Mouse (Mus musculus): ENCODE measurements around the gene Col5a2. TPM values are rescaled to one million over a fixed set of nuclear protein-coding genes. Genes with fewer than 3 reads are reported as not detected.

Col5a2 gene
- total and polyA plus RNA-seq, 2 experiments from 2014 or later = 31.4 to 86.1 TPM

- no peaks in the 10 kb centered on the region for H3K27me3 ChIP-seq (ENCODE audit: control insufficient read depth, insufficient read depth, low read length)
- WGBS = 74% methylated on average over 4 of the region's 4 CpGs
- no peaks in the 10 kb centered on the region; the same call in 1 of the 2 replicates for H3K9me3 ChIP-seq (replicated peaks; ENCODE audit: control insufficient read depth, low read length)
- DNase-seq (ENCODE audit: low spot score) = no peak
- no peak overlapping the region for H3K4me3 ChIP-seq (ENCODE audit: low read depth, low read length)
- TF ChIP-seq EP300 (IDR thresholded peaks at IDR 0.05; ENCODE audit: low read depth) = no peak
- TF ChIP-seq CTCF (IDR thresholded peaks at IDR 0.05; ENCODE audit: low read depth) = no peak
- no peak overlapping the region for H3K9ac ChIP-seq (replicated peaks; ENCODE audit: low read depth, low read length)
- no peak for ATAC-seq (ENCODE audit: insufficient read depth, low read depth)
- no peak overlapping the region for H3K27ac ChIP-seq (ENCODE audit: low read depth)
- H3K4me1 ChIP-seq (ENCODE audit: control insufficient read depth, insufficient read depth) = no peaks in the 10 kb centered on the region
- no peak overlapping the region for H3K4me2 ChIP-seq (ENCODE audit: low read depth, low read length)
- no peaks in the 10 kb centered on the region for H3K36me3 ChIP-seq (replicated peaks; ENCODE audit: control insufficient read depth, insufficient read depth, low read length)
Observed at GRCm38 (mm10) chr1:45492130-45492723, 10.9 kb downstream of the Col5a2 start.

DNA sequence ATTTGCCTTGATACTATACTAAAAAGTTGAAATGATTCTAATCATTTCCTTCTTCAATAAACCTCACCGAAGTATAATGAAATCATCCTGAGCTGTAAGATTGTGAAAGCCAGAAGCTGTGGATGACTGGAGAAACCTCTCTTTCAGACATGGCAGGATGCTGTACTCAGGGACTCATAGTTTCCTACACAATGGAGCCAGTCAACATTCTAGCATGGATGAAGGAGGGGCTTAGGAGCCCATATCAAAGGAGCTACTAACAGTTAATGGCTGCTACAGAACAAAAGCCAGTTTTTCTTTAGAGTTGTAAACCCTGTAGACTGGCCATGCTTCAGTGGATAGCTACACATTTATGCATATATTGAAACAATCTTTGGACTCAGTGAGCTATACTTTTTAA is 12.6 kb downstream of the Col5a2 start:
- no peaks in the 10 kb centered on the region for H3K36me3 ChIP-seq (replicated peaks; ENCODE audit: control insufficient read depth, insufficient read depth, low read length)
- DNase-seq (ENCODE audit: low spot score) (no peak), ATAC-seq (ENCODE audit: insufficient read depth, low read depth) (no peak)
- TF ChIP-seq EP300 (IDR thresholded peaks at IDR 0.05; ENCODE audit: low read depth) (no peak), CTCF (IDR thresholded peaks at IDR 0.05; ENCODE audit: low read depth) (no peak)
- no peak overlapping the region for H3K4me2 ChIP-seq (ENCODE audit: low read depth, low read length)
- H3K27ac ChIP-seq (ENCODE audit: low read depth) = no peak overlapping the region
- no peak overlapping the region for H3K9ac ChIP-seq (replicated peaks; ENCODE audit: low read depth, low read length)
- H3K4me1 ChIP-seq (ENCODE audit: control insufficient read depth, insufficient read depth) = no peaks in the 10 kb centered on the region
- WGBS = 80% methylated on average over 1 of the region's 1 CpGs
- no peak overlapping the region for H3K4me3 ChIP-seq (ENCODE audit: low read depth, low read length)
- no peaks in the 10 kb centered on the region for H3K27me3 ChIP-seq (ENCODE audit: control insufficient read depth, insufficient read depth, low read length)
- H3K9me3 ChIP-seq (replicated peaks; ENCODE audit: control insufficient read depth, low read length) = no peaks in the 10 kb centered on the region; the same call in 1 of the 2 replicates

DNA sequence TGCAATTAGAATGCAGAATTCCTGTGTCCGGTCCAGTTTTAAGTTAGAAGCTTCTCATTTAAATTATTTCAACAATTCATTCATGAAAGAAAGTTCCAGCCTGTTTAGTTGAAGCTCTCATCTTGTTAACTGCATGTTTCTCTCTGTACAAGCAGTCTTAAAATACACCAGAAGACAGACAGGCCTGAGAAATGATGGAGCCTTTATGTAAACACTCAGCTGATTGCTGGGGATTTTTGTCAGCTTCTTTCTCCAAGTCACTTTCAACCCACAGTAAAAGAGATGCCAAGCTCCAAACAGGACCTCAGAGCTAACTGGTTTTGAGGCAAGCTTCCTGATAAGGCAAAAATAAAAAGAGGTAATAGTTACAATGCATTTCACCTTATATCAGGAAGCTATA is 14.8 kb downstream of the Col5a2 start:
- Histone ChIP-seq H3K4me2 (ENCODE audit: low read depth, low read length) (no peak overlapping the region), H3K9me3 (replicated peaks; ENCODE audit: control insufficient read depth, low read length) (no peaks in the 10 kb centered on the region), H3K4me1 (ENCODE audit: control insufficient read depth, insufficient read depth) (no peaks in the 10 kb centered on the region), H3K27me3 (ENCODE audit: control insufficient read depth, insufficient read depth, low read length) (no peaks in the 10 kb centered on the region), H3K36me3 (replicated peaks; ENCODE audit: control insufficient read depth, insufficient read depth, low read length) (no peaks in the 10 kb centered on the region), H3K4me3 (ENCODE audit: low read depth, low read length) (no peak overlapping the region), H3K27ac (ENCODE audit: low read depth) (no peak overlapping the region), H3K9ac (replicated peaks; ENCODE audit: low read depth, low read length) (no peak overlapping the region)
- TF ChIP-seq CTCF (IDR thresholded peaks at IDR 0.05; ENCODE audit: low read depth) (no peak), EP300 (IDR thresholded peaks at IDR 0.05; ENCODE audit: low read depth) (no peak)
- ATAC-seq (ENCODE audit: insufficient read depth, low read depth) (no peak), DNase-seq (ENCODE audit: low spot score) (no peak)
- 65% methylated on average over 1 of the region's 1 CpGs for WGBS

DNA sequence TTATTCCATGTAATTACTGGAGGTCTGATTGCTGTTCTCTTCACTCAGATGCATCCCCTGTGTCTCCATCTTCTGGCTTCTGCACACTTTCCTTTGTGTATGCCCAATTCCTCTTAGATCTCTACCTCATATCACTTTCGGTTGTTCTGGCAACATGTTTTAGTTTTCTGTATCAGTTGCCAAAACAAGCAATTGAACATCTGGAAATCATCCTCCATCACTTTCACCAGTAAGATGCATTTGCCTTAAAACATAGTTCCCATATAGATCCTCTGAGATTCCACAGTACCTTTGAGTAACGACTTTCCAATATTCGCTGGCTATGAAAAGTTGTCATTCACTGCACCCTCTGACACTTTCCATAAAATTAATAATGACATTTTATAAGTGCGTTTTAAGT is 20.1 kb downstream of the Col5a2 start:
- ATAC-seq (ENCODE audit: insufficient read depth, low read depth) = no peak
- no peaks in the 10 kb centered on the region for H3K4me1 ChIP-seq (ENCODE audit: control insufficient read depth, insufficient read depth)
- no peaks in the 10 kb centered on the region for H3K27me3 ChIP-seq (ENCODE audit: control insufficient read depth, insufficient read depth, low read length)
- H3K9me3 ChIP-seq (replicated peaks; ENCODE audit: control insufficient read depth, low read length) = no peaks in the 10 kb centered on the region
- TF ChIP-seq CTCF (IDR thresholded peaks at IDR 0.05; ENCODE audit: low read depth) (no peak), EP300 (IDR thresholded peaks at IDR 0.05; ENCODE audit: low read depth) (no peak)
- 75% methylated on average over 4 of the region's 4 CpGs for WGBS
- DNase-seq (ENCODE audit: low spot score) = no peak
- H3K27ac ChIP-seq (ENCODE audit: low read depth) = no peak overlapping the region
- no peak overlapping the region for H3K4me3 ChIP-seq (ENCODE audit: low read depth, low read length)
- no peak overlapping the region for H3K9ac ChIP-seq (replicated peaks; ENCODE audit: low read depth, low read length)
- no peaks in the 10 kb centered on the region for H3K36me3 ChIP-seq (replicated peaks; ENCODE audit: control insufficient read depth, insufficient read depth, low read length)
- H3K4me2 ChIP-seq (ENCODE audit: low read depth, low read length) = no peak overlapping the region

DNA sequence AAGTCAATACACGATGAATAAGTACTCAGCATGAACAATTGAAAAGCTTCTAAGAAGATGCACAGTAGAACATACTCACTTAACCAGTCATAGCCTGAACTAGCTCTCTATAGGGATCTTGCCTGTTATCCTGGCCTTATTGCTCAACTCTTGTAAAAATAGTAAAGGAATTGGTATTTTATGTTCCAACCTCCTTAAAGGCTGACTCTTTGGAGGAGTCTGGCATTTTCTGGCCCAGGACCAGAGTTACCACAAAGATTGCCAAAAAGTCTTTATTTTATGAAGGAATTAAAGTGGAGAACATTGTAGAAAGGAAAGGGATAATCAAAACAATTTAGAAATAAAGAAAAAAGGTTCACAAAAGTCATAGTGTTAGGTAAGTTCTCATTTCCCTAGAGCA is 21.2 kb downstream of the Col5a2 start:
- no peak for TF ChIP-seq CTCF (IDR thresholded peaks at IDR 0.05; ENCODE audit: low read depth)
- TF ChIP-seq EP300 (IDR thresholded peaks at IDR 0.05; ENCODE audit: low read depth) = no peak
- ATAC-seq (ENCODE audit: insufficient read depth, low read depth) = no peak
- no peaks in the 10 kb centered on the region for H3K27me3 ChIP-seq (ENCODE audit: control insufficient read depth, insufficient read depth, low read length)
- no peak for DNase-seq (ENCODE audit: low spot score)
- no peaks in the 10 kb centered on the region for H3K4me1 ChIP-seq (ENCODE audit: control insufficient read depth, insufficient read depth)
- H3K27ac ChIP-seq (ENCODE audit: low read depth) = no peak overlapping the region
- H3K9ac ChIP-seq (replicated peaks; ENCODE audit: low read depth, low read length) = no peak overlapping the region
- H3K4me3 ChIP-seq (ENCODE audit: low read depth, low read length) = no peak overlapping the region
- H3K9me3 ChIP-seq (replicated peaks; ENCODE audit: control insufficient read depth, low read length) = no peaks in the 10 kb centered on the region
- no peaks in the 10 kb centered on the region for H3K36me3 ChIP-seq (replicated peaks; ENCODE audit: control insufficient read depth, insufficient read depth, low read length)
- no peak overlapping the region for H3K4me2 ChIP-seq (ENCODE audit: low read depth, low read length)
- WGBS = 80% methylated on average over 1 of the region's 1 CpGs

GRCm38 (mm10) chr1:45479087-45479486 is 24.0 kb downstream of the Col5a2 start:
- DNase-seq (ENCODE audit: low spot score) (no peak), ATAC-seq (ENCODE audit: insufficient read depth, low read depth) (no peak)
- Histone ChIP-seq H3K27ac (ENCODE audit: low read depth) (no peak overlapping the region), H3K36me3 (replicated peaks; ENCODE audit: control insufficient read depth, insufficient read depth, low read length) (no peaks in the 10 kb centered on the region), H3K27me3 (ENCODE audit: control insufficient read depth, insufficient read depth, low read length) (no peaks in the 10 kb centered on the region), H3K4me1 (ENCODE audit: control insufficient read depth, insufficient read depth) (no peaks in the 10 kb centered on the region), H3K4me3 (ENCODE audit: low read depth, low read length) (no peak overlapping the region), H3K4me2 (ENCODE audit: low read depth, low read length) (no peak overlapping the region), H3K9ac (replicated peaks; ENCODE audit: low read depth, low read length) (no peak overlapping the region), H3K9me3 (replicated peaks; ENCODE audit: control insufficient read depth, low read length) (no peaks in the 10 kb centered on the region)
- TF ChIP-seq EP300 (IDR thresholded peaks at IDR 0.05; ENCODE audit: low read depth) (no peak), CTCF (IDR thresholded peaks at IDR 0.05; ENCODE audit: low read depth) (no peak)

Measured in heart, postnatal 0 days (tissue).